Mouse (Mus musculus) gastrocnemius, adult 2 months (tissue): ENCODE data around the gene Gm9999. TPM values are rescaled to one million over a fixed set of nuclear protein-coding genes. Genes with fewer than 3 reads are reported as not detected.

Source experiments
- DNase-seq: peaks from one replicate; pipeline ENCODE4 v3.0.0; 2022
- H3K27ac ChIP-seq: fragments of 200-600 bp; 2 replicates; pipeline ENCODE4 v1.8.1; 2022; ENCODE audit warnings: mild to moderate bottlenecking
- H3K4me3 ChIP-seq: fragments of 200-600 bp; 2 replicates; pipeline ENCODE4 v1.8.1; 2022; ENCODE audit warnings: mild to moderate bottlenecking, moderate library complexity
- CTCF ChIP-seq: fragments of 200-600 bp; IDR thresholded peaks from 2 replicates; pipeline ENCODE4 v1.8.1; 2022; ENCODE audit warnings: antibody characterized with exemption, mild to moderate bottlenecking, moderate library complexity
- intact Hi-C: fragments of 180-260 bp; cut with DNase I; formaldehyde crosslinking; loops from one replicate; pipeline ENCODE4 v1.15.1; 2025
- long read RNA-seq, 2 experiments: library from polyadenylated mRNA; stranded (forward); transcript quantifications; one replicate each; pipeline ENCODE4 v2.0.0; 2021
- total RNA-seq, 2 experiments: library from RNA; stranded (reverse); gene quantifications; 2 replicates each; pipeline ENCODE4 v1.2.3; 2021

Gm9999 gene
- total RNA-seq = not detected
- long read RNA-seq, experiment 1 = 0 reads
- long read RNA-seq, experiment 2 = 0 reads

GRCm38 (mm10) chr7:46983280-46983679 lies at the start of gene Gm9999:
Gene Gm9999, plus strand, starts transcription at chr7:46983580.
- intact Hi-C loops = no loop called here
- H3K27ac ChIP-seq = no peak within 1 kb of the TSS
- no peak for DNase-seq
- no peak within 1 kb of the TSS for H3K4me3 ChIP-seq
- no peak for TF ChIP-seq CTCF

DNA sequence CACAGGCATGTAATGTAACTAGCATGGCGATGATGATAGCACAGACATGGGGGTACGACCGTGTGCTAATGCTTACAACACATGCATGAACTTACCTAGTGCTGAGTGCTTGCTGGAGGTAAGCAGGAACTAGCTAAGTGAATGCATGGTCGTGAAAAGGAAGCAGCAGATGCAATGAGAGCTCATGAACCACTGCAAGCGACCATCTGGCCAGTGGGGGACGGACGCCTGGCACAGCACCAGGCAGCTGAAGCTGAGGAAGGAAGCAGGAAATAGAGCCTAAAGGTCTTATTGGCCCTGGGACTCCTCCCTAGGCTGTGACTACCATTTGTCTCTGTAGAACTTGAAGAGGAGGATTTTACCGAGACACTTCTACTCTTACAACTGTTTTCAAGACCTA lies 48.6 kb upstream of the Gm9999 start:
- no peak for DNase-seq
- Histone ChIP-seq H3K4me3 (no peak overlapping the region), H3K27ac (no peak overlapping the region)
- intact Hi-C loops = no loop called here
- no peak for TF ChIP-seq CTCF

DNA sequence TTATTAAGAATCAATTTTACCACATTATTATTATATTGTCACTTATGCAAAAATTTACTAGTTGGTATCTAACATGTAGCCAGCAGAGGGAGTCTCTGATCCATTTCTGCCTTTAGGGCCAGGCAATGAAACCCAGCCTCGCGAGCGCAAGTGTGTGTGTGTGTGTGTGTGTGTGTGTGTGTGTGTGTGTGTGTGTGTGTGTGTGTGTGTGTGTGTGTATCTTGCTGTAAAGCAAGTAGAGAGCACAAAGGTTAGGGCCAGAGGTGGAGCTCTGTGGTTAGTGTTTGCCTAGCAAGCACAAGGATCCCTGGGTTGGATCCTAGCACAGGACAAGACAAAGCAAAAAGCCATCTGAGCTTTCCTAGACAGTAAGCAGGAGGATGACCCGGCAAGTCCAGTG lies 47.5 kb upstream of the Gm9999 start:
- Histone ChIP-seq H3K27ac (no peak overlapping the region), H3K4me3 (no peak overlapping the region)
- no peak for DNase-seq
- intact Hi-C loops = no loop called here
- TF ChIP-seq CTCF = peak; percentile 45

- peak; percentile 97 for DNase-seq
- peak; percentile 27; the same call in 1 of the 2 replicates for TF ChIP-seq CTCF
- intact Hi-C loops = no loop called here
- peak within 1 kb of the TSS; percentile 77 for H3K4me3 ChIP-seq
- H3K27ac ChIP-seq = peak within 1 kb of the TSS; percentile 87
Measured at GRCm38 (mm10) chr7:46957831-46958691, 25.3 kb upstream of the Gm9999 start, which contains the start of gene Uevld. Gene Uevld, minus strand, starts transcription at chr7:46958527.

- H3K27ac ChIP-seq = peak overlapping the region; percentile 87; the same call in 1 of the 2 replicates
- H3K4me3 ChIP-seq = peak overlapping the region; percentile 77
- no peak for DNase-seq
- no peak for TF ChIP-seq CTCF
- intact Hi-C loops = no loop called here
Measured at GRCm38 (mm10) chr7:46958853-46959252, 24.5 kb upstream of the Gm9999 start.

DNA sequence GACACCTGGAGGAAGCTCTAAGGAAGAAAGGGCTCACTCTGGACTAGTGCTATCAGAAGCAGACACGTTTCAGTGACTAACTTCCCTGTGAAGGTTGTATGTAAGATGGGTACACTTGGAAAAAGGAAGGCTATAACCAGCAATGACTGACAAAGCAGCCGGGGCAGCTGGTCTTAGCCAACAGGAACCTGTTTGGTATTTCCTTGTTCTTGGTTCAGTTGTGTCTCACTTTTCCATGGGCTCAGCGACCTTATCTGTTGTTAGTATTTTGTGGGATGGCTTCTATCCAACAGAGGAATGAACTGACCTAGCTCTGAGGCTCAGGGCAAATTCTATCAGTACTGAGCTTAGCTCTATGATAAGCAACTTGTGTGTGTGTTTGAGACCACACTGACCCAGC lies 22.4 kb upstream of the Gm9999 start:
- no peak for DNase-seq
- Histone ChIP-seq H3K27ac (no peak overlapping the region), H3K4me3 (no peak overlapping the region)
- TF ChIP-seq CTCF = no peak
- intact Hi-C loops = loop anchor here (5.0 kb wide), 1 partner anchor 121 kb away; no protein-coding TSS in a partner anchor

GRCm38 (mm10) chr7:46962132-46962531 lies 21.2 kb upstream of the Gm9999 start:
- Histone ChIP-seq H3K4me3 (no peak overlapping the region), H3K27ac (peak overlapping the region; percentile 63; the same call in 1 of the 2 replicates)
- no peak for TF ChIP-seq CTCF
- intact Hi-C loops = loop anchor here (2.0 to 5.0 kb wide), 2 partner anchors 120 to 189 kb away; no protein-coding TSS in a partner anchor
- peak; percentile 43 for DNase-seq

- Histone ChIP-seq H3K27ac (peak overlapping the region; percentile 63), H3K4me3 (no peak overlapping the region; the same call in 1 of the 2 replicates)
- peak; percentile 87 for TF ChIP-seq CTCF
- intact Hi-C loops = loop anchor here (1.0 to 5.0 kb wide), 3 partner anchors 52 to 188 kb away; no protein-coding TSS in a partner anchor
- DNase-seq = peak; percentile 64
Measured at GRCm38 (mm10) chr7:46962806-46963618, 20.4 kb upstream of the Gm9999 start.

- intact Hi-C loops = loop anchor here (5.0 kb wide), 1 partner anchor 118 kb away; no protein-coding TSS in a partner anchor
- H3K4me3 ChIP-seq = no peak overlapping the region
- H3K27ac ChIP-seq = no peak overlapping the region
- TF ChIP-seq CTCF = no peak
- DNase-seq = no peak
Measured at GRCm38 (mm10) chr7:46964070-46964469, 19.3 kb upstream of the Gm9999 start.

DNA sequence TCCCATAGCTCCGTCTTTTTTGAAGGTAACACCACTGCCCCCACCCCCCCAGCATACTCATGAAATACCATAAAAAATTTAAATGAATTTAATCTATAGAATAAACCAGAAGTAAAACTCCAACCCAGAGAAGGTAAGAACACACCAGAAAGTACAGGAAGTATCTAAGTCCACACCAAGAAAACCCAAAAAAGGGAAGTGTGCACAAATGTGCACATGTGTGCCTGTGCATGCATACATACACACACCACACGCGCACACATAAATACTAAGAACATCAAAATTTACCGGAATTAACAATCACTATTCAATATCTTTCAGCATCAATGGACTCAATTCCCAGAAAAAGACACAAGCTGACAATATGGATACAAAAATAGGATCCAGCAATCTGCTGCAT lies 13.5 kb upstream of the Gm9999 start:
- TF ChIP-seq CTCF = no peak
- intact Hi-C loops = no loop called here
- DNase-seq = no peak
- H3K27ac ChIP-seq = no peak overlapping the region
- no peak overlapping the region for H3K4me3 ChIP-seq

DNA sequence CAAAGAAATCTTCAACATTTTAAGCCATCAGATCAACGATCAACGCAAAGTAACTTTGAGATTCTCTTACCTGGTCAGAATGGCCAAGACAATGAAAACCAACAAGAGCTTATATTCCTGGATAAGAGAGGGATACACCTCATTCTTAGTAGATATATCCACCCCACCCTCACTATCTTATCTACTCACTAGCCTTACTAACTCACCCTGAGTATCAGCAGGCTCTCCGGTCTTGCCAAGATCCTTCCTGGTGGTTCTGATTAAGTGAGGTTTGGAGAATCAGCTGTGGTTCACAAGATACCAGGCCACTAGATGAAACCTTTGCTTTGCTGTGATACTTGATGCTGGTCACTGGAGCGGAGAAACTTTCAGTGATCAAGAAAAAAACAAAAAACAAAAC lies 8.7 kb upstream of the Gm9999 start:
- intact Hi-C loops = no loop called here
- no peak for DNase-seq
- H3K4me3 ChIP-seq = no peak overlapping the region
- H3K27ac ChIP-seq = no peak overlapping the region
- TF ChIP-seq CTCF = no peak

GRCm38 (mm10) chr7:46975456-46975855 lies 7.9 kb upstream of the Gm9999 start:
- no peak for DNase-seq

More at GRCm38 (mm10) chr7:46975456-46975855, 7.9 kb upstream of the Gm9999 start:
- H3K4me3 ChIP-seq = no peak overlapping the region
- intact Hi-C loops = no loop called here
- no peak for TF ChIP-seq CTCF
- no peak overlapping the region for H3K27ac ChIP-seq
